Comparison of ENCODE assay signal across 8 mouse cellular contexts in the genomic region with DNA sequence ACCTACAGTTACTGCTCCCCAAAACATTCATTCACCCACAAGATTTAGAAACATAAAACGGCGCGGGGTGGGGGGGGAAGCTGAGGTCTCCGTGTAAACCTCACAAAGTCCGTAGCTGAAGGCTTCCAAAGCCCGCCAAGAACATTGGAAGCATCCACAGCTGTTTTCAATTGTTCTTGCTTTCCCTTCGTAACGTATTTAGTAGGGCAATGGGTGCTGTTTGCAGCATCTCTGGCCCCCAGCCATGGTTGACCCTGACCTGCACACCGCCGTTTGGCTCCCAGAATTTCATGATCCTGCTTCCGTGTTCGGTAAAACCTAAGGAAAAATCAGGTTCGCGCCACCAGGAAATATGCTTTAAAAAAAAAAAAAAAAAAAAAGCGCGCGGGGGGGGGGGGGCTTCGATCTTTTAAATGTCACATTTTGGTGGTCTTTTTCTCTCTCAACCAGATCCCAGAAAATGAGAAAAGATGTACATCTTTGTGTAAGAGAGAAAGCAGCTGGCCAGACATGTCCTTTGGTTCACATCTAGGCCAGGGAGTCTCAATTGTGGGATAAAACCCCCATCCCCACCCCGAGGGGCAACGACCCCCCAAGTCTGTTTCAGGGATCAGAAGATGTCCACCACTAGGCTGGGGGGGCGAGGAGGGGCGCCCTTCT. TPM values are rescaled to one million over a fixed set of nuclear protein-coding genes. Genes with fewer than 3 reads are reported as not detected.
DNase-seq lines count a peak whose midpoint lies in the region; ATAC-seq and TF ChIP-seq lines count a peak whose summit lies in the region.

No protein-coding gene starts in this region.

- peak overlapping the region; percentile 68; the same call in 1 of the 2 replicates for H3K27ac ChIP-seq in kidney, embryonic 16.5 days (ENCODE audit: low read length)
- H3K27ac ChIP-seq in cerebellum, adult 2 months (ENCODE audit: insufficient read depth, low read length) = no peak overlapping the region
- peak overlapping the region; percentile 50 for H3K27ac ChIP-seq in heart, embryonic 11.5 days (ENCODE audit: low read depth, low read length)
- peak overlapping the region; percentile 77 for H3K27ac ChIP-seq in limb, embryonic 14.5 days (replicated peaks; ENCODE audit: low read depth, low read length)
- H3K27ac ChIP-seq in neural tube, embryonic 14.5 days (ENCODE audit: low read depth, low read length) = peak overlapping the region; percentile 81

- H3K4me2 ChIP-seq in kidney, embryonic 16.5 days (replicated peaks; ENCODE audit: low read depth, low read length) = peak overlapping the region; percentile 59
- H3K4me2 ChIP-seq in heart, embryonic 11.5 days = peak overlapping the region; percentile 61
- H3K4me2 ChIP-seq in limb, embryonic 14.5 days (replicated peaks; ENCODE audit: low read depth, low read length, severe bottlenecking) = peak overlapping the region; percentile 61
- H3K4me2 ChIP-seq in neural tube, embryonic 14.5 days (ENCODE audit: low read depth, low read length) = peak overlapping the region; percentile 53

- no peak for TF ChIP-seq POLR2A in cerebellum, adult 2 months (IDR thresholded peaks at IDR 0.05; ENCODE audit: borderline replicate concordance, insufficient read depth, low read length)
- TF ChIP-seq POLR2A in limb, embryonic 14.5 days (IDR thresholded peaks at IDR 0.05; ENCODE audit: borderline replicate concordance, extremely low read depth, insufficient read depth, insufficient read length) = no peak

- H3K9ac ChIP-seq in kidney, embryonic 16.5 days (replicated peaks; ENCODE audit: low read length) = peak overlapping the region; percentile 67
- peak overlapping the region; percentile 72 for H3K9ac ChIP-seq in heart, embryonic 11.5 days (ENCODE audit: low read depth, low read length)
- peak overlapping the region; percentile 72 for H3K9ac ChIP-seq in limb, embryonic 14.5 days (ENCODE audit: low read depth, low read length, severe bottlenecking)
- peak overlapping the region; percentile 71 for H3K9ac ChIP-seq in neural tube, embryonic 14.5 days (replicated peaks; ENCODE audit: low read depth, low read length)

- DNase-seq in kidney, postnatal 14 days = no peak
- DNase-seq in cerebellum, adult 2 months = peak; percentile 34 to 39
- DNase-seq in limb, embryonic 14.5 days (ENCODE audit: low spot score) = peak; percentile 72
- DNase-seq in yolk sac, embryonic 10.5 days (ENCODE audit: low spot score) = no peak
- DNase-seq in right cerebral cortex, postnatal 25 days = no peak

- ATAC-seq in kidney, embryonic 16.5 days (ENCODE audit: low FRiP score, low TSS enrichment) = no peak
- no peak for ATAC-seq in heart, embryonic 11.5 days (replicated peaks; ENCODE audit: insufficient number of reproducible peaks, low FRiP score, low TSS enrichment)
- ATAC-seq in limb, embryonic 14.5 days (ENCODE audit: low FRiP score, low read depth) = no peak
- no peak for ATAC-seq in neural tube, embryonic 14.5 days (ENCODE audit: low read depth)

- 55% methylated on average over 20 of the region's 22 CpGs for WGBS in kidney, embryonic 16.5 days
- 50% methylated on average over 22 of the region's 22 CpGs for WGBS in cerebellum, adult 2 months
- 47% methylated on average over 22 of the region's 22 CpGs for WGBS in heart, embryonic 11.5 days (ENCODE audit: insufficient replicate concordance)
- WGBS in limb, embryonic 14.5 days = 47% methylated on average over 22 of the region's 22 CpGs
- WGBS in neural tube, embryonic 14.5 days = 43% methylated on average over 20 of the region's 22 CpGs

- H3K4me1 ChIP-seq in kidney, embryonic 16.5 days (ENCODE audit: insufficient read depth, low read length) = 0 out of 2 replicates have a peak, but pooled peaks cover 2% of the 10 kb centered on the region
- no peaks in the 10 kb centered on the region for H3K4me1 ChIP-seq in cerebellum, adult 2 months (ENCODE audit: control insufficient read depth, insufficient read depth, low read length)
- peaks cover 2% of the 10 kb centered on the region; the same call in 1 of the 2 replicates for H3K4me1 ChIP-seq in heart, embryonic 11.5 days (ENCODE audit: control insufficient read depth, insufficient read depth, low read length)
- peaks cover 5% of the 10 kb centered on the region for H3K4me1 ChIP-seq in limb, embryonic 14.5 days (ENCODE audit: control insufficient read depth, insufficient read depth, low read length)
- no peaks in the 10 kb centered on the region for H3K4me1 ChIP-seq in neural tube, embryonic 14.5 days (ENCODE audit: control insufficient read depth, insufficient read depth, low read length)

- H3K36me3 ChIP-seq in kidney, embryonic 16.5 days (ENCODE audit: insufficient read depth, low read length) = 0 out of 2 replicates have a peak, but pooled peaks cover 3% of the 10 kb centered on the region
- H3K36me3 ChIP-seq in heart, embryonic 11.5 days (ENCODE audit: control insufficient read depth, insufficient read depth, low read length) = no peaks in the 10 kb centered on the region
- H3K36me3 ChIP-seq in limb, embryonic 14.5 days (ENCODE audit: control insufficient read depth, insufficient read depth, low read length) = no peaks in the 10 kb centered on the region
- H3K36me3 ChIP-seq in neural tube, embryonic 14.5 days (ENCODE audit: control insufficient read depth, insufficient read depth, low read length) = no peaks in the 10 kb centered on the region

- H3K9me3 ChIP-seq in kidney, embryonic 16.5 days (ENCODE audit: low read length) = peaks cover 28% of the 10 kb centered on the region
- H3K9me3 ChIP-seq in heart, embryonic 11.5 days (replicated peaks; ENCODE audit: control insufficient read depth, low read length) = peaks cover 9% of the 10 kb centered on the region; the same call in 1 of the 2 replicates
- peaks cover 28% of the 10 kb centered on the region; the same call in 1 of the 2 replicates for H3K9me3 ChIP-seq in limb, embryonic 14.5 days (ENCODE audit: control insufficient read depth, low read length)
- H3K9me3 ChIP-seq in neural tube, embryonic 14.5 days (ENCODE audit: control insufficient read depth, low read length) = no peaks in the 10 kb centered on the region

- TF ChIP-seq CTCF in cerebellum, adult 2 months (IDR thresholded peaks at IDR 0.05; ENCODE audit: borderline replicate concordance, insufficient read depth, low read depth, low read length) = no peak

- no peaks in the 10 kb centered on the region for H3K27me3 ChIP-seq in kidney, embryonic 16.5 days (ENCODE audit: insufficient read depth, low read length)
- no peaks in the 10 kb centered on the region for H3K27me3 ChIP-seq in cerebellum, adult 2 months (ENCODE audit: control insufficient read depth, insufficient read depth, low read length)
- no peaks in the 10 kb centered on the region for H3K27me3 ChIP-seq in heart, embryonic 11.5 days (ENCODE audit: control insufficient read depth, insufficient read depth, low read length)
- H3K27me3 ChIP-seq in limb, embryonic 14.5 days (ENCODE audit: control insufficient read depth, insufficient read depth, low read length) = no peaks in the 10 kb centered on the region
- no peaks in the 10 kb centered on the region for H3K27me3 ChIP-seq in neural tube, embryonic 14.5 days (ENCODE audit: control insufficient read depth, insufficient read depth, low read length)

- peak overlapping the region; percentile 50 for H3K4me3 ChIP-seq in kidney, embryonic 16.5 days (ENCODE audit: low read length)
- peak overlapping the region; percentile 69 for H3K4me3 ChIP-seq in cerebellum, adult 2 months (replicated peaks; ENCODE audit: insufficient read depth, low read depth, low read length)
- peak overlapping the region; percentile 52 for H3K4me3 ChIP-seq in heart, embryonic 11.5 days (ENCODE audit: low read depth, low read length)
- peak overlapping the region; percentile 49 for H3K4me3 ChIP-seq in limb, embryonic 14.5 days (replicated peaks; ENCODE audit: low read length)
- peak overlapping the region; percentile 51 for H3K4me3 ChIP-seq in neural tube, embryonic 14.5 days (ENCODE audit: low read depth, low read length)

RNA-seq across cellular contexts. Expression of gene Sgce, which starts 0.8 kb away (rescaled TPM):
- 47.4 and 50.8 TPM in 2 replicates for polyA plus RNA-seq in kidney, embryonic 16.5 days (2015; fragmentation: Nextera tagmentation; extraction: Ambion mirVana)
- polyA plus RNA-seq in cerebellum, adult 2 months (2012; rRNA removed) = 39.5 and 40.5 TPM in 2 replicates
- 52.7 and 56.2 TPM in 2 replicates for polyA plus RNA-seq in heart, embryonic 11.5 days (2014; fragmentation: Nextera tagmentation; extraction: Ambion mirVana)
- polyA plus RNA-seq in limb, embryonic 14.5 days (2012; rRNA removed) = 54.8 and 62.0 TPM in 2 replicates
- polyA plus RNA-seq in limb, embryonic 14.5 days (2014; fragmentation: Nextera tagmentation; extraction: Ambion mirVana) = 63.6 and 66.1 TPM in 2 replicates
- 46.0 and 48.4 TPM in 2 replicates for polyA plus RNA-seq in neural tube, embryonic 14.5 days (2014; fragmentation: Nextera tagmentation; extraction: Ambion mirVana)

RNA-seq across cellular contexts. Expression of gene Peg10, which starts 0.9 kb away (rescaled TPM):
- polyA plus RNA-seq in kidney, embryonic 16.5 days (2015; fragmentation: Nextera tagmentation; extraction: Ambion mirVana) = 2.7 and 3.1 TPM in 2 replicates
- 18.7 and 18.9 TPM in 2 replicates for polyA plus RNA-seq in cerebellum, adult 2 months (2012; rRNA removed)
- 9.1 and 11.6 TPM in 2 replicates for polyA plus RNA-seq in heart, embryonic 11.5 days (2014; fragmentation: Nextera tagmentation; extraction: Ambion mirVana)
- polyA plus RNA-seq in limb, embryonic 14.5 days (2012; rRNA removed) = 138 and 171 TPM in 2 replicates
- 12.7 and 13.8 TPM in 2 replicates for polyA plus RNA-seq in limb, embryonic 14.5 days (2014; fragmentation: Nextera tagmentation; extraction: Ambion mirVana)
- polyA plus RNA-seq in neural tube, embryonic 14.5 days (2014; fragmentation: Nextera tagmentation; extraction: Ambion mirVana) = 4.6 and 7.0 TPM in 2 replicates

Comparison
In these comparisons a context has a peak if more than half of its experiments do, and no peak if none do; other contexts are left out.
1. DNase-seq: peak in cerebellum, adult 2 months (2 of 2) and limb, embryonic 14.5 days (single experiment); none in kidney, postnatal 14 days (single experiment), yolk sac, embryonic 10.5 days (single experiment) and right cerebral cortex, postnatal 25 days (single experiment).
2. Peak in every context shown above with its lines, with median percentiles within 50 percentile points of each other: H3K4me2 ChIP-seq, H3K4me3 ChIP-seq and H3K9ac ChIP-seq.